Mouse (Mus musculus) embryonic facial prominence, embryonic 15.5 days (tissue): Measurements from ENCODE around the gene Usp12. TPM values are rescaled to one million over a fixed set of nuclear protein-coding genes. Genes with fewer than 3 reads are reported as not detected.

Source experiments
- ATAC-seq: fragments of 200-750 bp; cut with Nextera tagmentation; 2 replicates; pipeline ENCODE4 v1.8.0; 2017; ENCODE audit warnings: low read depth, moderate TSS enrichment; ENCODE audit not compliant: insufficient number of reproducible peaks, low FRiP score, low TSS enrichment
- H3K27ac ChIP-seq: fragments of 300-500 bp; sonication (generic); replicated peaks from 2 replicates; pipeline ENCODE4 v1.5.1; 2015; ENCODE audit warnings: mild to moderate bottlenecking, inconsistent platforms
- H3K27me3 ChIP-seq: fragments of 300-500 bp; sonication (generic); 2 replicates; pipeline ENCODE4 v1.6.1; 2015; ENCODE audit warnings: inconsistent platforms
- H3K36me3 ChIP-seq: fragments of 300-500 bp; sonication (generic); 2 replicates; pipeline ENCODE4 v1.6.1; 2015; ENCODE audit warnings: mild to moderate bottlenecking, inconsistent platforms
- H3K4me1 ChIP-seq: fragments of 300-500 bp; sonication (generic); 2 replicates; pipeline ENCODE4 v1.6.1; 2015; ENCODE audit warnings: inconsistent platforms
- H3K4me2 ChIP-seq: fragments of 300-500 bp; sonication (generic); replicated peaks from 2 replicates; pipeline ENCODE4 v1.6.1; 2015; ENCODE audit warnings: mild to moderate bottlenecking, inconsistent platforms
- H3K4me3 ChIP-seq: fragments of 300-500 bp; sonication (generic); replicated peaks from 2 replicates; pipeline ENCODE4 v1.5.1; 2015; ENCODE audit warnings: mild to moderate bottlenecking, inconsistent platforms
- H3K9ac ChIP-seq: fragments of 300-500 bp; sonication (generic); 2 replicates; pipeline ENCODE4 v1.6.1; 2015; ENCODE audit warnings: inconsistent platforms
- H3K9me3 ChIP-seq: fragments of 300-500 bp; sonication (generic); replicated peaks from 2 replicates; pipeline ENCODE4 v1.6.1; 2016; ENCODE audit warnings: inconsistent platforms
- WGBS: fragments of 180-500 bp; shearing (Covaris S2); methylation state at CpG from one replicate; pipeline ENCODE4 v1.1.7; 2015; 5-methylcytosine and 5-hydroxymethylcytosine counted together
- polyA plus RNA-seq: library from polyadenylated mRNA; unstranded; fragments of >200 nt; fragmentation: Nextera tagmentation; extraction: Ambion mirVana; gene quantifications from 2 replicates; pipeline ENCODE4 v1.2.1, GENCODE M21; 2015

The Usp12 gene
- polyA plus RNA-seq, 1 experiment from 2014 or later, result 16.0 TPM

DNA sequence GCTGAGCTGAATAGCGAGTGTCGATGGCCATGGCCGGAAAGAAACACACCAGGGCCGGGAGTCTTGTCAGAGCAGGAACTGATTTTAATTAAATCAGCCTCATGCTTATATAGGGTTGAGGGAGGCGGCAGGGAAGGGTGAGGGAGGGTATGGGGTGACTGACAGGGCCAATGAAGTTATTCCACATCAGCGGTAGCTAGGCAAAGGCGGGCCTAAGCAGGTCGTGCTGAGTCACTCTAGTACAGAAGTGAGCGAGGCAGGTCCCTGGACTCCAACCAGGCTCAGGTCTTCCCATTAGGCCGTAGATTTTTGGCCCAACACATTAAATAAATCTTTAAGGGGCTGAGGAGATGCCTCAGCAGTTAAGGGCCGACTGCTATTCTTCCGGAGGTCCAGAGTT is 81.0 kb downstream of the Usp12 start:
- H3K9me3 ChIP-seq, result no peaks in the 10 kb centered on the region
- H3K27me3 ChIP-seq, result no peaks in the 10 kb centered on the region
- H3K36me3 ChIP-seq, result no peaks in the 10 kb centered on the region
- no peak overlapping the region for H3K4me3 ChIP-seq
- no peak overlapping the region for H3K9ac ChIP-seq
- WGBS, result 85% methylated on average over 12 of the region's 12 CpGs
- H3K4me2 ChIP-seq, result no peak overlapping the region
- H3K4me1 ChIP-seq, result no peaks in the 10 kb centered on the region; the same call in 1 of the 2 replicates
- no peak for ATAC-seq
- no peak overlapping the region for H3K27ac ChIP-seq

DNA sequence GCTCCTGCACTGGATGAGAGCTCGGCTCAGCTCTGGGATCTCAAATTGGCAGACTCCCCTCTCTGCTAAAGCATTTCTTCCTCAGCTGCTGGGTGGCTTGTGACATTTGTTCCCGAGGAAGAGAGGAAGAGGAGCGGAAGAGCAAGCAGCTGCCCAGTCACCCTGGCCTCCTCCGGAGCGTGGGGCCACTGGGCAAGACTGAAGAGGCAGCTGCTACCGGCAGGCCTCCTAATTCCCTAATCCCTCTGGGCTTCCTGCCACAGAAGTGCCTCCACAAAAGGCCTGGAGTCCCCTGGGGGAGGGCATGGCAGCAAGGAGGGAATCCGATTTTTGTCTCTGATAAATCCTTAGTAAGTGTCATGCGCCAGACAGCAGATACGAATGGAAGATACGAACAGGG is 81.7 kb downstream of the Usp12 start:
- peak; percentile 75 for ATAC-seq
- 50% methylated on average over 10 of the region's 10 CpGs for WGBS
- Histone ChIP-seq H3K36me3 (no peaks in the 10 kb centered on the region), H3K4me2 (no peak overlapping the region), H3K4me3 (no peak overlapping the region), H3K4me1 (no peaks in the 10 kb centered on the region; the same call in 1 of the 2 replicates), H3K27me3 (no peaks in the 10 kb centered on the region), H3K9me3 (no peaks in the 10 kb centered on the region), H3K9ac (no peak overlapping the region), H3K27ac (peak overlapping the region; percentile 65)

DNA sequence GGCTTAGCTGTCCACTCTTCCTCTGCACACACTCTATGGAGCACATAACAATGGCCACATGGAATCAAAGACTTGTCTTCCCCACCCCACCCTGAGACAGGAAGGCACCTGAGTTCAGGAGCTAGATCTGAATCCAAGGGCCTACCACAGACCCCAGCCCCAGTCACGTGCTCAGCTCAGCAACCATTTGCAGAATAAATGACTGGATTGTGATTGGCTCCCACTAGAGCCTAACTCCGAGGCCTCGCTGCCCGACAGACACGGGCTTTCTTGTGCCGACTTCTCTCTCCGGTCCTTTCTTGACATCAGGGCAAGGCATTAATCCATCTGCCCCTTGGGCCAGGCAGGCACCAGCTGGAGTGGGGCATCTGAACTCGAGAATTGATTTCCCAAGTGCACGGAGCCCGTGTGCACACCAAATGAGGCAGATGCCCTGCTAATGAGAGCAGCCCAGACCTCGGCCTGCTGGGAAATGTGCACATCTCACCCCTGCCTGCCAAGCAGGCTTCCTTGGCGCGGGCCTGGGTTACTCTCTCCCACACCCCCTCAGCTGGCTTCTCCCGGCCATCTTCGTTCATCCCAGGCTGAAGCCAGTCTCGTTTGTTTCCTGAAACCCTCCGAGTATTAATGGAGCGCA is 82.4 kb downstream of the Usp12 start:
- Histone ChIP-seq H3K36me3 (no peaks in the 10 kb centered on the region), H3K9ac (no peak overlapping the region), H3K27ac (peak overlapping the region; percentile 65), H3K4me3 (no peak overlapping the region), H3K27me3 (no peaks in the 10 kb centered on the region), H3K9me3 (no peaks in the 10 kb centered on the region), H3K4me1 (no peaks in the 10 kb centered on the region; the same call in 1 of the 2 replicates), H3K4me2 (0 out of 2 replicates have a peak overlapping the region, but pooled peaks have one; percentile 0)
- ATAC-seq, result peak; percentile 55; the same call in 1 of the 2 replicates
- WGBS, result 65% methylated on average over 18 of the region's 18 CpGs

DNA sequence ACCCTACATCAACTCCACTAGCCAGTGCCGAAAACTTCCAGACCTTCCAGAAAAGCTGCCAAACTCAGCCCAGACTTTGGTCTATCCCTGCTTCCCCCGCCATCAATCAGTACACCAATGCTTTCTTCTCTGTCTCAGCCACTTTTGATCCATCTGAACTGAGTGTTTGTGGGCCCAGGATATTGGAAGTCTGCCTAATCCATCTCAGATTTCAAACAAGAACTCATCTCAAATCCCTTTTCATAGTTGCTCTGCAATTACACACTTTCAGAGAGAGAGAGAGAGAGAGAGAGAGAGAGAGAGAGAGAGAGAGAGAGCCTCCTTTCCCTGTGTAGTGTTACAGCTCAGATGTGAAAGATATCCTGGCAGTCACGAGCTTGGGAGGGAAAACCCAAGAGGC is 85.4 kb downstream of the Usp12 start:
- no peak overlapping the region for H3K9ac ChIP-seq
- no peaks in the 10 kb centered on the region for H3K9me3 ChIP-seq
- no peaks in the 10 kb centered on the region for H3K36me3 ChIP-seq
- H3K4me3 ChIP-seq, result no peak overlapping the region
- no peak for ATAC-seq
- no peaks in the 10 kb centered on the region; the same call in 1 of the 2 replicates for H3K4me1 ChIP-seq
- H3K27me3 ChIP-seq, result no peaks in the 10 kb centered on the region
- 12% methylated on average over 3 of the region's 3 CpGs for WGBS
- no peak overlapping the region for H3K27ac ChIP-seq
- H3K4me2 ChIP-seq, result no peak overlapping the region

DNA sequence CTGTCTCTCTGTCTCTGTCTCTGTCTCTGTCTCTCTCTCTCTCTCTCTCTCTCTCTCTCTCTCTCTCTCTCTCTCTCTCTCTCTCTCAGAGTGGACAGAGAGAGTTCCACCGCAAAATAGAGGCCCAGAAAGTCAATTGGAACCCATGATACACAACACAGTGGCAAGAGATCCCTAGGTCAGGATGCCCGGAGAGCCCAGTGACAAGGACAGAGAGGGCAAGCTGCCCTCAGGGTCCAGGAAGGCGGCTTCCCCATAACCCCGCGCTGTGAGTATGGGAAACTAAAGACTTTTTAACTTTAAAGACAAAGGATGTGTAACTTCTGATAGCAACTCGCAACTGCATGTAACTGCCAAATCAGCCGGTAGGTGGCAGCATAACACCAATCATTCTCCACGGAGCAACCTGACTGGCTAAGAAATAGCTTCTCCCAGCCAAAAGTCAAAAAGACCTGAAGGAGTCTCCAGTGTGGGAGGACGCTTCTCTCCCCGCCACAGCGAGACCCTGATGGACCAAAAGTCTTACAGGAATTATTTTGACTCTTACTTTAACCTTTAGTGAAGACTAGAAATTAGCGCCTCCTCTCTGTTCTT is 88.9 kb downstream of the Usp12 start:
- no peak for ATAC-seq
- 11% methylated on average over 12 of the region's 12 CpGs for WGBS
- Histone ChIP-seq H3K27ac (no peak overlapping the region), H3K27me3 (no peaks in the 10 kb centered on the region), H3K4me3 (no peak overlapping the region), H3K4me2 (peak overlapping the region; percentile 30), H3K4me1 (no peaks in the 10 kb centered on the region), H3K9ac (no peak overlapping the region), H3K36me3 (no peaks in the 10 kb centered on the region), H3K9me3 (no peaks in the 10 kb centered on the region)

DNA sequence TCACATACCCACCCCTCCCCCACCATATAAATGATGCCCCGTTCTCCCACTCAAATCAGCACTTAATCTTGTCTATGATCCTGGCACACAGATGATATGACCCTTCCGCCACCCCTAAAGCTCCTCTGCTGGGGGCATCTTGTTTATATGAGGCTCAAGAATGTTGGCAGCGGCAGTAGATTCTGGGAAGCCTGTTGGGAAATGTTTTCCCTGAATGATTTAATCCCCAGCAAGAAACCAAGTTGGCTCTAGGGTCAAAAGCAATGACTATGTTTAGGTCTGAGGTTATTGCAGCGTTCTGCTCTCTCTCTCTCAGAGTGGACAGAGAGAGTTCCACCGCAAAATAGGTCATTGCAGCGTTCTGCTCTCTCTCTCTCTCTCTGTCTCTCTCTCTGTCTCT is 89.4 kb downstream of the Usp12 start:
- Histone ChIP-seq H3K36me3 (no peaks in the 10 kb centered on the region), H3K4me2 (no peak overlapping the region), H3K4me3 (no peak overlapping the region), H3K9me3 (no peaks in the 10 kb centered on the region), H3K9ac (no peak overlapping the region), H3K4me1 (no peaks in the 10 kb centered on the region), H3K27ac (no peak overlapping the region), H3K27me3 (no peaks in the 10 kb centered on the region)
- no peak for ATAC-seq
- 73% methylated on average over 6 of the region's 6 CpGs for WGBS

DNA sequence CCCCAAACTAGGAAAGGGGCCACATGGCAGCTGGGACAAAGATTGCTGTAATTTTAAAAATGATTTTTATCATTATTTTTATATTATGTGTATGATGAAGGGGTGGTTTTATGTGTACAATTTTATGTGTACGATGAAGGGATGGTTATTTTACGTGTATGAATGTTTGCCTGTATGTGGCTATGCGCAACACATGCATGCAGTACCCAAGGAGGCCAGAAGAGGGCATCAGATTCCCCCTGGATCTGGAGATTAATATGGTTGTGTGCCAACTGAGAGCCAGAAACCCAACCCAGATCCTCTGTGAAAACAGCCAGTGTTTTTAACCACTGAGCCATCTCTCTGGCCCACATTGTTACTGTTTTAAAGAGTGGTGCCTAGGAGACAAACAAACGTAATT is 90.6 kb downstream of the Usp12 start:
- no peaks in the 10 kb centered on the region for H3K9me3 ChIP-seq
- H3K4me2 ChIP-seq, result no peak overlapping the region
- H3K36me3 ChIP-seq, result no peaks in the 10 kb centered on the region
- WGBS, result 89% methylated on average over 4 of the region's 4 CpGs
- no peaks in the 10 kb centered on the region for H3K4me1 ChIP-seq
- H3K4me3 ChIP-seq, result no peak overlapping the region
- H3K9ac ChIP-seq, result no peak overlapping the region
- no peak for ATAC-seq
- H3K27me3 ChIP-seq, result no peaks in the 10 kb centered on the region
- no peak overlapping the region for H3K27ac ChIP-seq

DNA sequence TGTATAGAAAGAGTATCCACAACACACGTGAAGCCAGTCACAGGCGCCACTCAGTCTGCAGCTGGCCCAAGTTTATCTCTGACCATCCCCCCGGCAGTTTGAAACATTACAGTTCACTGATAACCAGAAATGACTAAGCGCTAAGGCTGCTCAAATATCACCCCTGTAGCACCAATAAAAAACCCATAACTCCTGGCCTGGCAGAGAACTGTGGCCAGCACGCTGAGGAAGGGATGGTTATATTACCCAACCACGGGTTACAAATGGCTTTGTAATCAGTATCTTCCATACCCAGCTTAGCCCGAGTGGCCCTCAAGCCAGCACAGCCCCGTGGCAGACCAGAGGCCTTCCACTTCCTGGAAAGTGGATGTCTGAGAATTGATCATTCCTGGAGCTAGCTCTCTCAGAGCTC is 91.1 kb downstream of the Usp12 start:
- Histone ChIP-seq H3K9me3 (no peaks in the 10 kb centered on the region), H3K36me3 (no peaks in the 10 kb centered on the region), H3K4me3 (no peak overlapping the region), H3K4me2 (no peak overlapping the region), H3K4me1 (no peaks in the 10 kb centered on the region), H3K27me3 (no peaks in the 10 kb centered on the region), H3K9ac (no peak overlapping the region), H3K27ac (no peak overlapping the region)
- WGBS, result 71% methylated on average over 8 of the region's 8 CpGs
- ATAC-seq, result no peak

DNA sequence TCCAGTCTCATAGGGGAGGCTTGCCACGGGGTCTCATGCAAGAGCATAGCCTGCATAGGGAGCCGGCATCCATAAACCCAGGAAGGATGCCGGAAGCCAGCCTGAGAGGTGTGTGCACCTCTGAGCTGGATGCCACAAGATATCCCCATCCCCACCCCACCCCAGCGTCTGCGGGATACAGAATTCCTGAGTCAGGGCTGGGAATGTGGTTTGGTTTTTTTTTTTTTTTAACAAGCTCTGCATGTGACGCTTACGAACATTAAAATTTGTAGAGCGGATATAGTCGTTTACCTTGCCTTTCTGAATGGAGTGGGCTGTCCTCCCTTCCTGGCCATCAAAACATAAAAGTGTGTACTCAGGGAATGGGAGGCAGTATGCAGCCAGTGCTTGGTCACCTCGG is 94.7 kb downstream of the Usp12 start:
- Histone ChIP-seq H3K36me3 (no peaks in the 10 kb centered on the region), H3K9ac (no peak overlapping the region), H3K27me3 (no peaks in the 10 kb centered on the region), H3K27ac (no peak overlapping the region), H3K4me2 (no peak overlapping the region), H3K4me3 (no peak overlapping the region), H3K4me1 (no peaks in the 10 kb centered on the region), H3K9me3 (no peaks in the 10 kb centered on the region)
- WGBS, result 69% methylated on average over 10 of the region's 10 CpGs
- no peak for ATAC-seq

DNA sequence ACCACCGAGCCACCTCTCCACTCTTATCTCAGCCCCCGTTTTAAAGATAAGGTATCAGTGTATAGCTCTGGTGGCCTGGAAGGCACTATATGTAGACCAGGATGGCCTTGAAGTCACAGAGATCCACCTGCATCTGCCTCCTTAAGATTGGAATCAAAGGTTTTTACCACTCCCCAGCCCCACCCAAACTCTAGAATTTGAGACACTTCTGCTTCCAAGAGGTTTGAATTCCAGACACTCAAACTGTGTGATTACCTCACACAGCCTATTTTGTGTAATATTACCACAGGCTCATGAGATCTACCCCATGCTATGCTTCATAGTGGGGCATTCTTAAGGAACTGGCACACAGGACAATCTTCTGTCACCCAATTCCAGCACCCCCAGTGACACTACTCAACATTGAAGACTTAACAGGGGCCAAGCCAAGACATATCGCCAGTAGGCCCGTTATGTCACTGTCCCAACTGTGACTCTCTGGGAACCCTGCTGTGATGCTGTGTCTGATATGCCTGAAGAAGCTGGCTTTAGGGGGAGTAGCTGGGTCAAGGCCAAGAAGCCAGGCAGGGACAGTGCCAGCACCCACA is 95.3 kb downstream of the Usp12 start:
- ATAC-seq, result no peak
- Histone ChIP-seq H3K4me1 (no peaks in the 10 kb centered on the region), H3K27me3 (no peaks in the 10 kb centered on the region), H3K36me3 (no peaks in the 10 kb centered on the region), H3K4me3 (no peak overlapping the region), H3K9ac (no peak overlapping the region), H3K9me3 (no peaks in the 10 kb centered on the region), H3K27ac (no peak overlapping the region), H3K4me2 (no peak overlapping the region)
- 84% methylated on average over 4 of the region's 4 CpGs for WGBS

DNA sequence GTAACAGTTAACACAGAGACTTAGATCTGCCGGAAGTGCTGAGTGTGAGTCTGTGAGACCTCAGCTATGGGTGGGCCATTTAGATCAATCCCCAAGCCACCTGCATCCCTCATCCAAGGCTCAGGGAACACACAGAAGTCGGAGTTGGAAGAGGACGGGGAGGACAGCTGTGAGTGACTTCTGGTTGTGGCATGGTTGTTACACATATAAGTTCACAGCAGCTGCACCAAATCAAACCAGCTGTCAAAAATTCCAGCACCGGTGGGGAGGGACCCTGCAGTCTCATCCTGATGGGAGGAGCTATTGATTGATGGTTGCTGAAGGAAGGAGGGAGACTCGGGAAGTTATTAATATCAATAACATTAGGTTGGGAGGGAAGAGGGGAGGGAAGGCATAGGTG is 99.3 kb downstream of the Usp12 start:
- Histone ChIP-seq H3K9me3 (no peaks in the 10 kb centered on the region), H3K4me3 (no peak overlapping the region), H3K27ac (no peak overlapping the region), H3K4me2 (no peak overlapping the region), H3K9ac (no peak overlapping the region), H3K4me1 (0 out of 2 replicates have a peak, but pooled peaks cover 7% of the 10 kb centered on the region), H3K27me3 (no peaks in the 10 kb centered on the region), H3K36me3 (no peaks in the 10 kb centered on the region)
- ATAC-seq, result no peak
- 46% methylated on average over 5 of the region's 5 CpGs for WGBS
